Mouse (Mus musculus): ENCODE data around the gene Sct.

GRCm38 (mm10) chr7:141263640-141264039 is 15.3 kb downstream of the Sct start:
- TF ChIP-seq CTCF (IDR thresholded peaks at IDR 0.05) (no peak), EP300 (IDR thresholded peaks at IDR 0.05) (no peak)
